Mouse (Mus musculus): Measurements from ENCODE around the gene Amh. TPM values are rescaled to one million over a fixed set of nuclear protein-coding genes. Genes with fewer than 3 reads are reported as not detected.
"Not testable (repeated sequence)": the region's sequence is repeated elsewhere in the genome, so short reads cannot be mapped to it uniquely, and the experiment has no call there.

The Amh gene
- polyA plus RNA-seq, 1 experiment from 2014 or later = 0.10 TPM

DNA sequence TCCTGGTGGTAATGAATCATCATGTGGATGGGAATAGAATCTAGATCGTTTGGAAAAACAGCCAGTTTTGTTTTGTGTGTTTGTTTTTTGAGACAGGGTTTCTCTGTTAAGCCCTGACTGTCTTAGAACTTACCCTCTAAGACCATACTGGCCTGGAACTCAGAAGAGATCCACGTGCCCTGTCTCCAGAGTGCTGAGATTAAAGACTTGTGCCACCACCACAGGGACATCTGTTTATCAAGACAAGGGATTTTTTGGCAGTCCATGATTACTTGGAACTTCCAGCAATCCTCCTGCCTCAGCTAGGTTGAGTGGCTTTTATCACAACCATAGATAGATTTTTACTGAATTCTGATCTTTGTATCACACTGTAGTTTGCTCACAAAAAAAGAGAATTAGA lies 19.8 kb downstream of the Amh start:
- 78% methylated on average over 2 of the region's 2 CpGs for WGBS

DNA sequence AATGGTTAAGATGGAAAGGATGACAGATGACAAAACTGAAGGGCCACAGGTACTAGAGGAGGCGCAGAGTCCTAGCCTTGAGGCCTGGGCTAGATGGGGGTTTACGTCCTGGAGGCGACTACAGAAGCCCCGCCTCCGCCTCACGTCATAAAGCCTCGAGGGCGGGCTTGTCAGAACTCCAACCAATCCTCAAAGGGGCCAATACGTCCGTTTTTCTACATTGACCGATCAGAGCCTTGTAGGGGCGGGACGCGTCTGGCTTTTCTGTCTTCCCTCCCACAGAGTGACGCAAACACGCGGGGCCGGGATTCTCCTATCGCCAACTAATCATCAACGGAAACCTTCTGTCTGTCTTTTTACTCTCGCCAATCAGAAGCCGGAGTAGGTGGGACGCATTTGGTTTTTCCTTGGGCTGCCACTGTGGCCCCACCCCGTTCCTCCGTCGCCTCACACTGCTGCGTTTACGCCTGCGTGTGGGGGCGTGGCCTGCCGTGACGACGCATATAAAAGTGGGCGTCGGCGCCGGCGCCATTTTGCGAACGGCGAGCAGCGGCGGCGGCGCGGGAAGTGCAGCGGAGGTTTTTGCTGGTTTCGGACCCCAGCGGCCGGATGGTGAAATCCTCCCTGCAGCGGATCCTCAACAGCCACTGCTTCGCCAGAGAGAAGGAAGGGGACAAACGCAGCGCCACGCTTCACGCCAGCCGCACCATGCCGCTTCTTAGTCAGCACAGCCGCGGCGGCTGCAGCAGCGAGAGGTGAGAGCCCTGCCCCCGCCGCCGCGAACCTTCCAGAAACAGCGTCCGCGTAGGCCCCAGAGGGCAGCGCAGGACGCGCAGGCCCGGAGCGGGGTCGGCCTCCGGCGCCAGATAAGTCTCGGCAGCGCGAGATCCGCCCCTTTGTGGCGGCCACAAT lies 21.4 kb downstream of the Amh start, which contains the start of gene Oaz1:
Gene Oaz1, plus strand, starts transcription at position 506 of the 912 bp plus-strand sequence.
- peak within 1 kb of the TSS; percentile 97 for H3K9ac ChIP-seq (replicated peaks)
- under 1% methylated on average over 77 of the region's 82 CpGs for WGBS

More for the DNA sequence above, 19.8 kb downstream of the Amh start:
- no peak overlapping the region for H3K27ac ChIP-seq (replicated peaks)
- H3K9me3 ChIP-seq = no peaks in the 10 kb centered on the region
- no peak overlapping the region for H3K9ac ChIP-seq (replicated peaks)
- H3K4me2 ChIP-seq (replicated peaks) = no peak overlapping the region
- no peak overlapping the region for H3K4me3 ChIP-seq
- H3K27me3 ChIP-seq = no peaks in the 10 kb centered on the region
- H3K36me3 ChIP-seq = peaks cover 16% of the 10 kb centered on the region
- H3K4me1 ChIP-seq = peaks cover 24% of the 10 kb centered on the region
- ATAC-seq (ENCODE audit: low FRiP score, low read depth) = no peak

DNA sequence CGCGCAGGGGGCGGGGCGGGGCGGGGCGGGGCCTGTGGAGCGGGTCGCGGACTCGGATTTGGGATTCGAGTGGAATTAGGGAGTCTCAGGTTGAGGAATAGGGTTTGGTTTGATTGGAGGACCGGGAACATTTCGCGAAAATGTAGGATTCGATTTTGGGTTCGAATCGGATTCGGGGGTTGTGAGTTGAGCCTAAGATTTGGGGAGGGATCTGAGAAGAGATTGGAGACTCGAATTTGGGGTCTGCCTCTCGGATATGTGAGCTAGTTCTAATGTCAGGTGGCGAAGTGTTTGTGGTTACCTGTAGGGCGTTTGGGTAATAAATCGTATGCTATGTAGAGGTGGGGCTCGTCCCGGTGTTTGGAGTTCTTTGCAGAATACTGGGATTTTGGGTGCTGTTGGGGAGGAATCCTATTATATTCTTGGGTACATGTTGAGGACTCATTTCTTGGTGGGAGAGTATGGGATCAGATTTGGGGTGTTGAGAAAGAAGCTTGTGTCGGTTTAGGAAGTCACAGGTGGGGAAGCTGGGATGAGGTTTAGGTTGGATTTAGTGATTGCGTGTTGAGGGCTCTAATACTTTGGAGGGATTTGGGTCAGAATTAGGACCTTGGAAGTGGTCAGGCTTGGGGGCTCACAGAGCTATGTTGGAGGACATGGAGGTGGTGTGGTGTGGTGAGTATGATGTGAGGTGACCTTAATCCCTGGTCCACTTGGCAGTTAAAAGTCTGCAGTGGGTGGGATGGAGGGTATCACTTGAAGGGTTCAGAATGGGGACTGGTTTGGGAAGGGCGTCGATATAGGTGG lies 22.2 kb downstream of the Amh start:
- Histone ChIP-seq H3K36me3 (peaks cover 24% of the 10 kb centered on the region), H3K4me2 (replicated peaks) (peak overlapping the region; percentile 98), H3K27ac (replicated peaks) (peak overlapping the region; percentile 91), H3K4me3 (peak overlapping the region; percentile 90), H3K9me3 (no peaks in the 10 kb centered on the region), H3K27me3 (no peaks in the 10 kb centered on the region), H3K9ac (replicated peaks) (peak overlapping the region; percentile 97), H3K4me1 (peaks cover 41% of the 10 kb centered on the region)
- 9% methylated on average over 29 of the region's 29 CpGs for WGBS
- ATAC-seq (ENCODE audit: low FRiP score, low read depth) = no peak

More for the DNA sequence above, 21.4 kb downstream of the Amh start, which contains the start of gene Oaz1:
- peaks cover 39% of the 10 kb centered on the region for H3K4me1 ChIP-seq
- peak; percentile 96 for ATAC-seq (ENCODE audit: low FRiP score, low read depth)
- H3K9me3 ChIP-seq = no peaks in the 10 kb centered on the region
- H3K4me2 ChIP-seq (replicated peaks) = peak within 1 kb of the TSS; percentile 98
- peak within 1 kb of the TSS; percentile 90 for H3K4me3 ChIP-seq
- H3K27me3 ChIP-seq = no peaks in the 10 kb centered on the region
- H3K36me3 ChIP-seq = peaks cover 24% of the 10 kb centered on the region
- peak within 1 kb of the TSS; percentile 91 for H3K27ac ChIP-seq (replicated peaks)

DNA sequence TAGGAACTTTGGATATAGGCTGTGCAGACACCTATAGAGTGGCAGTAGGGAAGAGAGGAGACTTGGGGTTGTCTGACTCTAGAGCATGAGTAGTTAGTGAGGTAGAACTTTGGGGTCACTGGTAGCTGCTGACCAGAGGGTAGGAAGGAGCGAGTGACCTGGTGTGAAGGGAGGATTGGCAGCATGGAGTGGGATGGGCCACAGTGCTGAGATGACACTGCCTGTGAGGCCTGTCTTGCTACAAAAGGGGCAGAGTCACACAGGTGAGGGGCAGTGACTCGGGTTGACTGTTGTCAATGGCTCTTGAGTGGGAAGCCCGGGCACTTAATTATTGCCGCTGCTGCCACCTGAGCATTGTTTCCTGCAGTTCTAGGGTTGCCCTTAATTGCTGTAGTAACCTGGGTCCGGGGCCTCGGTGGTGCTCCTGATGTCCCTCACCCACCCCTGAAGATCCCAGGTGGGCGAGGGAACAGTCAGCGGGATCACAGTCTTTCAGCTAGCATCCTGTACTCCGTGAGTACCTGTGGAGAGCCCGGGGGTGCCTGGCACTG lies 22.9 kb downstream of the Amh start:
- H3K4me1 ChIP-seq = peaks cover 46% of the 10 kb centered on the region
- peak overlapping the region; percentile 90 for H3K4me3 ChIP-seq
- peaks cover 24% of the 10 kb centered on the region for H3K36me3 ChIP-seq
- H3K9me3 ChIP-seq = no peaks in the 10 kb centered on the region
- H3K27ac ChIP-seq (replicated peaks) = no peak overlapping the region
- ATAC-seq (ENCODE audit: low FRiP score, low read depth) = no peak
- H3K9ac ChIP-seq (replicated peaks) = peak overlapping the region; percentile 97
- no peaks in the 10 kb centered on the region for H3K27me3 ChIP-seq
- 94% methylated on average over 10 of the region's 10 CpGs for WGBS
- peak overlapping the region; percentile 98 for H3K4me2 ChIP-seq (replicated peaks)

DNA sequence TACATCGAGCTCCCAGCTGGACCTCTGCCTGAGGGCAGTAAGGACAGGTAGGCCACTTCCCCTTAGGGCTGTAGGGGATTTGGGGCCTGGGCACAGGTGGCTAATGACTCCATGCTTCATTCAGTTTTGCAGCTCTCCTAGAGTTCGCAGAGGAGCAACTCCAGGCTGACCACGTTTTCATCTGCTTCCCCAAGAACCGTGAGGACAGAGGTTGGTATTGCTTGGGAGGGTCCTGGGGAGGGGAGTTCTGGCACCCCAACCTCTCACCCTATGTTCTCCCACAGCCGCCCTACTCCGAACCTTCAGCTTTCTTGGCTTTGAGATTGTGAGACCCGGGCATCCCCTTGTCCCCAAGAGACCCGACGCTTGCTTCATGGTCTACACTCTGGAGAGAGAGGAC lies 23.5 kb downstream of the Amh start:
- not testable (repeated sequence) for ATAC-seq (ENCODE audit: low FRiP score, low read depth); H3K9me3 ChIP-seq; H3K27me3 ChIP-seq; H3K27ac ChIP-seq (replicated peaks)
- Histone ChIP-seq H3K36me3 (peaks cover 24% of the 10 kb centered on the region), H3K4me3 (peak overlapping the region; percentile 90), H3K4me2 (replicated peaks) (peak overlapping the region; percentile 98), H3K4me1 (peaks cover 49% of the 10 kb centered on the region), H3K9ac (replicated peaks) (peak overlapping the region; percentile 97; the same call in 1 of the 2 replicates)
- WGBS = 86% methylated on average over 9 of the region's 9 CpGs

DNA sequence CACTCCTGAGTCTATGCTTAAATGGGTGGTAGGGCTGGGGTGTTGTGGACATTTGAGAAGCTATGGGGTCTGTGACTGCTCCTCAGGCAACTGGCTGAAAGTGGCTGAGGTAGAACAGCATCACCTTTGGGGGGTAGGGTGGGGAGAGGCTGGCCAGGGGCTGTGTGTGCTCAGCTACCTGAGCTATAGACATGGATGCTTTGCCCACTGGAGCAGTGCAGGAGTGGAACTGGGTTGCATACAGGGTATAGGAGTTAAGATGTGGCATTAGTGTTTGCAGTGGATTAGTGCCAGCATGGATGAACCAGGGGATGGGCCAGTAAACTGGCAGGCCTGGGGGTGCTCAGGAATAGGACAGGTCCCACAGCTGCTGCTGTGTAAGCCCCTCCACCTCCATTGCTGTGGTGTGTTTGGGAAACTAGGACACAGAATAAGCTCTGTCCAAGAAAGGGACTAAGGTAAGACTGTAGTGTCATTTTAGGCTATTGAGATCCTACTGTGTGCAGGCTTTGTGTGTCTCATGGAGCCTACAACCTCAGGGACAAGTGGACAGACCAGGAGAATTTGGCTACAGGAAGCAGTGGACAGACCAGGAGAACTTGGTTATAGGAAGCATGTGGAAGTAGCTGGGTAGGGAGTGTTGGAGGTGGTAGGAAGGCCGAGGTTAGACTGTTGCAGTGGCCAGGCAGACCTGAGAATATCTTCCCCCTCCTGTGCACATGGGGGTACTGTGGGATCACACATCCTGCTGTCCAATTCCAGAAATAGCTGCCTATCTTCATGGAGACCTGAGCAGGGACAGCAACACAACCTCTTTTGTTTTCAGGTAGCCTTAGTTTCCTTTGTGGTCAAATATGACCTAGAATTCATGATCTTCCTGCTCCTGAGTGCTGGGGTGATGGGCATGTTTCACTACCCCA lies 24.6 kb downstream of the Amh start:
- no peak overlapping the region for H3K9ac ChIP-seq (replicated peaks)

DNA sequence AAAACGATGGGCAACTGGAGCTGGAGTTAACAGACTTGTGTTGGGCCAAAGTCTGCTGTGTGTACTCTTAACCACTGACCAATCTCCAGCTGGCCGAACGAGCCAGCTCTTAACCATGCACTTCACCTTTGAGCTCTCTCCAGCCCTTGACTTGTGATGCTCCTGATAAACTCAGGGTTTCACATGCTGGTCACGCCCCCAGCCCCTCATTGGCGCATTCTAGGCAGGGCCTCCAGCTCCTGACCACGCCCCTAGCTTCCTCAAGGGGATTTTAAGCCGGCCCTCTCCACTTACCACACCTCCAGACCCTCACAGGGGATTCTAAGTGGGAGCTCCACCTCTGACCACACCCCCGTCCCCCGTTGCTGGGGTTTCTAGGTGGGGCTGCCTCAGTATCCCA lies 26.1 kb downstream of the Amh start:
- Histone ChIP-seq H3K36me3 (peaks cover 24% of the 10 kb centered on the region), H3K9ac (replicated peaks) (no peak overlapping the region), H3K4me2 (replicated peaks) (no peak overlapping the region), H3K4me3 (no peak overlapping the region), H3K27me3 (peaks cover 31% of the 10 kb centered on the region), H3K4me1 (peaks cover 45% of the 10 kb centered on the region), H3K9me3 (no peaks in the 10 kb centered on the region), H3K27ac (replicated peaks) (peak overlapping the region; percentile 16)
- 3% methylated on average over 9 of the region's 9 CpGs for WGBS
- ATAC-seq (ENCODE audit: low FRiP score, low read depth) = no peak

More for the DNA sequence above, 24.6 kb downstream of the Amh start:
- 61% methylated on average over 1 of the region's 1 CpGs for WGBS
- Histone ChIP-seq H3K4me2 (replicated peaks) (no peak overlapping the region), H3K27me3 (peaks cover 16% of the 10 kb centered on the region), H3K36me3 (peaks cover 24% of the 10 kb centered on the region), H3K4me1 (peaks cover 49% of the 10 kb centered on the region), H3K9me3 (no peaks in the 10 kb centered on the region), H3K4me3 (0 out of 2 replicates have a peak overlapping the region, but pooled peaks have one; percentile 13), H3K27ac (replicated peaks) (no peak overlapping the region)
- ATAC-seq (ENCODE audit: low FRiP score, low read depth) = no peak

DNA sequence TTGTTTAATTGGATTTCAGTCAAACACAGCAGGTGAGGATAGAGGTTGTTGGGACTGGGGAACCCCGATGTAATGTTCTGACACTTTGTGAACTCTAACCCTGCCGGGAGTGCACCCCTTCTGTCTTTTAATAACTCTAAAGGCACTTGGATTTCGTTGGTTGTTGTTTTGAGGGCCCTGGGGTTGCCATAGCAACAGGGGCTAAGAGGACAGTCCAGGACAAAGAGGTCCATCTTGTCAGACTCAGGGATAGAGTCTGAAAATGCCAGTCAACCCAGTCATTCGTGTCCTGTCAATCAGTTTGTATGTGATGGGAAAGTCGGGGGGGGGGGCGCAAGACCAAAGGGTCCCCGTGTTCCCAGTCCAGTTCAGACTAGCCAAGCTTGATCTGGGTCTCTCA lies 27.8 kb downstream of the Amh start:
- 45% methylated on average over 7 of the region's 7 CpGs for WGBS
- peaks cover 48% of the 10 kb centered on the region for H3K27me3 ChIP-seq
- H3K9me3 ChIP-seq = no peaks in the 10 kb centered on the region
- no peak overlapping the region for H3K27ac ChIP-seq (replicated peaks)
- H3K9ac ChIP-seq (replicated peaks) = no peak overlapping the region
- no peak overlapping the region for H3K4me2 ChIP-seq (replicated peaks)
- peaks cover 41% of the 10 kb centered on the region for H3K4me1 ChIP-seq
- no peak overlapping the region for H3K4me3 ChIP-seq
- no peak for ATAC-seq (ENCODE audit: low FRiP score, low read depth)
- H3K36me3 ChIP-seq = peaks cover 24% of the 10 kb centered on the region

DNA sequence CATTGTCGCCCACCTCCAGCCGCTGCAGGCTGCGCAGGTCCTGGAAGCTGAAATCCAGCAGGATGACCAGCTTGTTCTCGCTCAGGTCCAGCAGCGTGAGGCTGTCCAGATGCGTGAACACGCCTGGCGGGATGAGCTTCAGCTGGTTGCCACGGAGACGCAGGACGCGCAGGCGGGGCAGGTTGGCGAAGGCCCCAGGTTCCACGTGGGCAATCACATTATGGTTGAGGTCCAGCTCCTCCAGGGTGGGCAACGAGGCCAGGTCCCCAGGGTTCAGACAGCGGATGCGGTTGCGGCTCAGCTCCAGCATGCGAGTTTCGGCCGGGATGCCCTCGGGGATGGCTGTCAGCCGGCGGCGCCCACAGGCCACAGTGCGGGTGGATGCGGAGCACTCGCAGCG lies 30.6 kb downstream of the Amh start:
- 0 out of 2 replicates have a peak, but pooled peaks cover 2% of the 10 kb centered on the region for H3K36me3 ChIP-seq
- H3K9me3 ChIP-seq = no peaks in the 10 kb centered on the region
- no peak for ATAC-seq (ENCODE audit: low FRiP score, low read depth)
- WGBS = 61% methylated on average over 30 of the region's 30 CpGs
- H3K27ac ChIP-seq (replicated peaks) = no peak overlapping the region
- peaks cover 18% of the 10 kb centered on the region for H3K4me1 ChIP-seq
- H3K4me2 ChIP-seq (replicated peaks) = no peak overlapping the region; the same call in 1 of the 2 replicates
- H3K4me3 ChIP-seq = no peak overlapping the region
- H3K27me3 ChIP-seq = peaks cover 63% of the 10 kb centered on the region
- H3K9ac ChIP-seq (replicated peaks) = peak overlapping the region; percentile 11; the same call in 1 of the 2 replicates

DNA sequence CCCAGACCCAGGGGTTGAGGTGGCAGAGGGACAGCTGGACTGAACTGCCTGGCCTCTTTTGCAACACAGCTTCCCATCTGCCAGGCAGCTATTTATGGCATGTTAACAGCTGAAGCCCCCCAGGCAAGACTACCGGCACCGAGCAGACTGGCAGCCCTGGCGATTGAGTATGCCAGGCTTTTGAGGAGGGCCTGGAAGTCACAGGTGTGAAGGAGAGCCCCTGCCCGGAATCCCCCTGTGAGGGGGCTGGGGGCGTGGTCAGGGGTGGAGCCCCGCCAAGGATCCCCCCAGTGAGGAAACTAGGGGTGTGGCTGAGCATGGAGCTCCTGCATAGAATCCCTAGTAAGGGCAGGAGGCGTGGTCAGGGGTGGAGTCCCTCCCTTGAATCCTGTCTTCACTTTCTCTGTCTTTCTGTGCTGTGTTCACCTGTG lies 31.9 kb downstream of the Amh start:
- Histone ChIP-seq H3K4me2 (replicated peaks) (no peak overlapping the region), H3K27ac (replicated peaks) (no peak overlapping the region), H3K4me1 (peaks cover 9% of the 10 kb centered on the region), H3K27me3 (peaks cover 76% of the 10 kb centered on the region), H3K4me3 (no peak overlapping the region), H3K9ac (replicated peaks) (no peak overlapping the region), H3K9me3 (no peaks in the 10 kb centered on the region), H3K36me3 (no peaks in the 10 kb centered on the region)
- no peak for ATAC-seq (ENCODE audit: low FRiP score, low read depth)
- 64% methylated on average over 7 of the region's 7 CpGs for WGBS

DNA sequence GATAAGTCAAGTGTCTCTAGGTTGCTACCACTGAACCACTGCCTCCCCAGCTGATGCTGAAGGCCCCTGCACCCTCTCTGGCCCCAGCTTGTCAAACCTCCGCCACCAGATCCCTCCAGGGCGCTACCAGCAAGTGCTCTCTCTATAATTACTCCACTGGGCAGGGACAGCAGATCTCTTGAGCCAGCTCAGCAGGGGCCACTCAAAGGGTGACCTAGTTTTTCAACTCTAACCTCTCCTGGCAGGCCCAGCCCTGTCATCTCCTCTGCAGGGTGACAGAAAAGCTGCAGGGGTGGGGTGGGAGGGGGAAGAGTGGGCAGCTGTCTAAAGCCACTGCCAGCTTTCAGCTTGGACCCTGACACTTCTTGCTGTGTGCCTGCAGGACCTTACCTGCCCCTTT lies 32.8 kb downstream of the Amh start:
- 8% methylated on average over 2 of the region's 2 CpGs for WGBS
- no peak overlapping the region for H3K4me2 ChIP-seq (replicated peaks)
- no peaks in the 10 kb centered on the region for H3K36me3 ChIP-seq
- no peak overlapping the region for H3K27ac ChIP-seq (replicated peaks)
- no peaks in the 10 kb centered on the region for H3K9me3 ChIP-seq
- H3K4me1 ChIP-seq = peaks cover 4% of the 10 kb centered on the region
- ATAC-seq (ENCODE audit: low FRiP score, low read depth) = no peak
- H3K9ac ChIP-seq (replicated peaks) = 0 out of 2 replicates have a peak overlapping the region, but pooled peaks have one; percentile 11
- H3K4me3 ChIP-seq = no peak overlapping the region
- peaks cover 84% of the 10 kb centered on the region for H3K27me3 ChIP-seq

All from midbrain, embryonic 12.5 days (tissue).